Mouse (Mus musculus): ENCODE results near the gene Kif17.
A peak's percentile ranks its signal among the peaks of the same experiment; 100 is the strongest.

Gene Kif17

DNA sequence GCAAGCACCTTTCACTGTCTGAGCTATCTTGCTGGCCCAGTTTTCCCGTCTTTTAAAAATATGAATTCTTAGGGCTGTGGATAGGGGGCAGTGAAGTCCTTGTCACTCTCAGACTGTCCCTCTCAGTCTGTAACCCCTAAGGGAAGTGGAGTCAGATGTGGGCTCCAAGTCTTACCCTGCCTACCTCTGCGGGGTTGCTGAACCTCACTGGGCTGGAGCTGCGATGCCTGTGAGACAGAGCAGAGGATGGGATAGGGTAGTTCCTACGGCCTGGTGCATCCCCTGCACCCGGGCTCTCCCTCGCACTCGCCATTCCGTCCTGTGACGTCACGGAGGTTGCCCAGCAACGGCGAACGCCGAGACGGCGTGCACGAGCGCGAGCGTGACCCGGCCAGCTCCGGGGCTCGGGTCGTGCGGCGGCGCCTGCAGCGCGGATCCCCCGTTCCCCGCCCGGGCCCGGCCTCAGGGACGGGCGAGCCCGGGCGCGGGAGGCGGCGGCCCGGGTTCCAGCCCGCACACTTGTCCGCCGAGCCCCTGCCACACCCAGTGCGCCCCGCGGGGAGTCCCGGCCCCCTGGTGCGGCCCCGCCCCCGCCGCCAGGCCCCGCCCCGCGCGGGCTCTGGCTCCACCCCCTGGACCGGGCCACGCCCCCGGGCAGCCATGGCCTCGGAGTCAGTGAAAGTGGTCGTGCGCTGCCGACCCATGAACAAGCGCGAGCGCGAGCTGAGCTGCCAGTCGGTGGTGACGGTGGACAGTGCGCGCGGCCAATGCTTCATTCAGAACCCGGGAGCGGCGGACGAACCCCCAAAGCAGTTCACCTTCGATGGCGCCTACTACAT, 11.8 kb downstream of the Kif17 start:
- DNase-seq = peak; percentile 87

DNA sequence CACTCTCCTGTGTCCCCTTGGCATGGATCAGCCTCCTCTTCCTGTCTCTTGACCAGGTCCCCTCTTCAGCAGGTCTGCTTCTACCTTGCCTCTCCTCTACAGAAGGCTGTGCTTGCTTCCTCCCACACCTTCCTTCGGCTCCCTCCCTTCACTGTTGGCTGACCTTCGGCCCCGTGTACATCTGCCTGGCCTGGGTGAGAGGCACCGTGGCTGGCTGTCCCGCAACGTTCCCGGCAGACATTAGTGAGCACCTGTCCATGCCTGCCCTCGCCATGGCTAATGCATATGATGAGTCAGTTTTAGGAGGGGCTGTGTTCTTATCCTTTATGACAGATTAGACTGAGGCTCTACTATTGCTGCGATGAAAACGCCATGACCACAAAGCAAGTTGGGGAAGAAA, 17.6 kb downstream of the Kif17 start:
- DNase-seq = no peak

DNA sequence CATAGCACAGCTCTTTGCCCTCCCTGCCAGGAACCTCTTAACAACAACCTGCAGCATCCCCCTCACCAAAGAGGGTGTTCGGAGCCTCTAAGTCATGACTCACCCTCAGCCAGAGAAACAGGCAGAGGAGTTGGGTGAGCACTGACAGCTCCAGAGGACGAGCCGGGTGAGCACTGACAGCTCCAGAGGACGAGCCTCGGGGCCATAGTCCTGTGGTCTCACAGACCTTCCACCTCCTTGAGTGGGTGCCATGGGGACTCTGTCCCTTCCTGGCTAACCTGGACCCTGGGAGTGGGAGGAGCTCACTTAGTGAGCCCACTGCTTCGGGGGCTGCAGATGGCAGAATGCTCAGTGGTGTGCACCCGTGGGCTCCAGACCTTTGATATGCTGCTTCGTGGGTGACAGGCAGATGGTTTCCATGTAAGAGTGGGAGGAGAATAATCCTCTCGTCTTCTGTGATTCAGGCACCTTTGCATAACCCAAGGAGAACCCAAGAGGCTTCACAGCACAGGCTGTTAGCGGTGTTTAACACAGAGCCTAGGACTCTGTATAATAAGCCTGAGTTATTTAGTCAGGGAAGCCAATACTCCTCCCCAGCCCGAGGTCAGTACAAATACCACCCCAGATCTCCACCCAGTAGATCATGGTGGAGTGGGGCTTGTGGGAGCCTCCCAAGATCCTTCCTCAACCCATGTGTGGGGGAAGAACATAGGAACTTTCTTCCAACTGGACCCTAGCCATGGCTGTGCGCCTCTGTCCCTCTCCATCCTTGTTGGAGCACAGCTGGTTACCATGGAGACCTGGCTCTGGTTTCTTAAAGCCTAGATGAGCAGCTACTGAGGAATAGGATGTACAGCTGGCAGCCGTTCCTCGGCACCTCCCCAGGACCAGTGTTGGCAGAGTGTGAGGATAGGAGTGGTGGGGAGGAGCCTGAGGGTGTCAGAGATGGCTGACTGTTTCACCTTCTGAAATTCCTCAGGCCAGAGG, 22.1 kb downstream of the Kif17 start:
- DNase-seq = no peak

DNA sequence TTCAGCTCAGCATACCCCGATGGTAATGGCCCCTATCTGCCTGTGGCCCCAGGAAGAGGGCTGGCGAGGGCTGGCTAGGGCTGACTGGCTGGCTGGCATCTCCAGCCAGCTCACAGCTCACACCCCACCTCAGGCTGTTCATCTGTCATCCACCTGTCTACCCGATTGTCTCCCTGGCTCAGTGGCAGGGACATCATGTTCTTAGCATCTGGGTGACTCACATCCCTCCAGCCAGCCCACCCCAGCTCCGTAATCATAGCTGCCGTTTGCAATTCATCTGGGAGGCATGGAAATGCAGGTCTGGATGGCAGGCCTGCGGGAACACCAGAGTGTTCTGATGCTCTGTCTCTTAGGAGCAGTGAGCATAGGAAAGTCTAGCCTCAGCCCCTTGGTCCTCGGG, 28.1 kb downstream of the Kif17 start:
- DNase-seq = no peak

DNA sequence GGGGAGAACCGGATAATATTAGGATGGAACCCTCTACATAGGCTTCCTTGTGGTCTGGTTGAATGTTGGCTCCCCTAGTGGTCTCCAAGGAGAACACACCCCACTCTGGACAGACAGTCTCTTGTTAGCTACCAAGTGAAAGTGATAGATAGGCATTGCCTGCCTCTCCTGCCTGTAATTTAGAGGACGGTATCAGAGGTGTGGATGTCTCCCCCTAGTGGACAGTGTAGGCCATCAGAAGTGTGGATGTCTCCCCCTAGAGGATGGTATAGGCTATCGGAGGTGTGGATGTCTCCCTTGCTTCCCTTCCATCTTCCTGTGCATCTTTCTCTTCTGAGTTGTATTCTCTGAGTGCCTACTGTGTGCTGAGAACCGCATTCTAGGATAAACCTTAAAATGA, 32.6 kb downstream of the Kif17 start:
- DNase-seq = peak; percentile 82

DNA sequence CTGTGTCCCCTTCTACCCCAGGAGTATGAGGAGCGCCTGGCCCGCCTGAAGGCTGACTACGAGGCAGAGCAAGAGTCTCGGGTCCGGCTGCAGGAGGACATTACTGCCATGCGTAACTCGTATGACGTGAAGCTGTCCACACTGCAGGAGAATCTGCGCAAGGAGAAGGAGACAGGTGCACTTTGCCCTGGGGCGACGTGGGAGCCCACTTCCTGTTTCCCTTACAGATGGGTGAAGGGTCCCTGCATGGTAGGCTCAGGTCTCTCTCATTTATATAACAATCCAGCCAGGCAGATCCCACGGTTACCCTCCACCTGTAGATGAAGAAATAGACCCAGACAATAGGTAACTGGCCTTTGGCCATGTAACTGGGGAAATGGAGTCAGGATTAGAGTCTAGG, 36.2 kb downstream of the Kif17 start:
- DNase-seq = peak; percentile 28

DNA sequence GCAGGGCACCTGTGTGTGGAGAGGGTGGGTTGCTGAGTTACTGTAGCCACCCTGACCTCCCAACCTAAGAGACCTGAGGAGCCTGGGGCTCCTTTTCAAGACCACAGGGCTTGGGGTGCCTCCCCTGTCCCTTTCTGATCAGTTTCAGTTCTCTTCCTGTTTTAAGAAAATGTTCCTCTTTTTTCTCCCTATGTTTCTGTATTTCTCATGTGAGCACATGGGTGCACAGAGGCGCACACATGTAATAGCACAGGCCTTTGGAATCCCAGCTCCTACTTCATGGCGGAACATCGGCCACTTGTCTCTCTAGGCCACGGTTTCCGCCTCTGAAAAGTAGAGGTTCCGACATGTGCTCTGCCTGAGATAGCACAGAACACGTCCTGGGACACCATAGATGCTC, 38.5 kb downstream of the Kif17 start:
- DNase-seq = no peak

DNA sequence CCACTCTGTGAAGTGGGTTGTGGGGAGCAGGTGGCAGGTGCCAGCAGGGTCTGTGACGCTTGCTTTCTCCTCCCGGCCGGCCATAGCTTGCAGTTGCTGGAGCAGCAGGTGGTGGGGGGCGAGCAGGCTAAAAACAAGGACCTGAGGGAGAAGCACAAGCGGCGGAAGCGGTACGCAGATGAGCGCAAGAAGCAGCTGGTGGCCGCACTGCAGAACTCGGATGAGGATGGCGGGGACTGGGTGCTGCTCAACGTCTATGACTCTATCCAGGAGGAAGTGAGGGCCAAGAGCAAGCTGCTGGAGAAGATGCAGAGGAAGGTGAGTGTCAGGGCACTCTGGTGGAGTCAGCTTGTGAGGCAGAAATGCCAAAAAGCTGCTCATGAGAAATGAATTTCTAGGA, 41.8 kb downstream of the Kif17 start:
- no peak for DNase-seq

DNA sequence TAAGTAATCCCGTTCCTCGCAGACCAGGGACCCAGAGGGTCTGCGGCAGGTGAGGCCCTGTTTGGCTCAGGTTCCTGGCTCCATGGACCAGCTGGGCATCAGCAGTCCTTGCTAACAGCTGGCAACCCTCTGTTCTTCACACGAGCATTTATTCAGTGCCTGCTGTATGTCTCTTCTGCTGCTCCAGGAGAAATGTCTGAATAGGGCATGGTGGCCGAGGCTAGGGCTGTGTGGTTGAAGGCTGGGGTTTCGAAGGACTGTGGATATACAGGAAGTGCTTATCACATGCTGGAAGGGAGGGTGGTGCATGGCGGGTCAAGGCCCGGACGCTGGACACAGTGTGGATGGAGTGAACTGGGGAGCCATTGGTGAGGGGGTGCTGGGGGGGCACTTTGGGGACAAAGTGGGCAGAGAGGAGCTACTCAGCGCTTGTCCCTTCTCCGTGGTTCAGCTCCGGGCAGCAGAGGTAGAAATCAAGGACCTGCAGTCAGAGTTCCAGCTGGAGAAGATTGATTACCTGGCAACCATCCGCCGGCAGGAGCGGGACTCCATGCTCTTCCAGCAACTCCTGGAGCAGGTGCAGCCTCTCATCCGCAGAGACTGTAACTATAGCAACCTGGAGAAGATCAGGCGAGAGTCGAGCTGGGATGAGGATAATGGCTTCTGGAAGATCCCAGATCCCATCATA, 43.2 kb downstream of the Kif17 start:
- no peak for DNase-seq

DNA sequence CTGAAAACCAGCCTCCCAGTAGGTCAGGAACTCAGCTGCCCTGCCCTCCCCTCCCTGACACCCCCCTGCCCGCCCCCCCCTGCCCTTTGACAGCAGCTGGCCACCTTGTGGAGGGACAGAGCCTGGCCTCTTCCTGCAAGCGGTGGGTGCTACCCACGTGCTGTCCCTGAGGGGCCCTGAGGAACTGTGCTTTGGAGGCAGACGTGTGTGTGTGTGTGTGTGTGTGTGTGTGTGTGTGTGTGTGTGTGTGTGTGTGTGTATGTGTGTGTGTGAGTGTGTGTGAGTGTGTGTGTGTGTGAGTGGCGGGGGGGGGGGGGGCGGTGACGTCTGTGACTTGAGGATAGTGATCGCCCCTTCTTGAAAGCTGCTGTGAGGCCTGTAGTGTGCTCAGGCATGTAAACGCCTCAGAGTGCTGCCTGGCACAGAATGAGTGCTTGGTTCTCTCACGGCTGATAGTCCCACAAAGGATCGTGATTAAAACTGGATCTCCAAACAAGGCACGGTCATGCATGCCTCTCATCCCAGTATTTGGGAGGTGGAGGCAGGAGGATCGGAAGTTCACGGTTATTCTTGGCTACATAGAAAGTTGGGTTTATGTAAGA, 43.8 kb downstream of the Kif17 start:
- no peak for DNase-seq

DNA sequence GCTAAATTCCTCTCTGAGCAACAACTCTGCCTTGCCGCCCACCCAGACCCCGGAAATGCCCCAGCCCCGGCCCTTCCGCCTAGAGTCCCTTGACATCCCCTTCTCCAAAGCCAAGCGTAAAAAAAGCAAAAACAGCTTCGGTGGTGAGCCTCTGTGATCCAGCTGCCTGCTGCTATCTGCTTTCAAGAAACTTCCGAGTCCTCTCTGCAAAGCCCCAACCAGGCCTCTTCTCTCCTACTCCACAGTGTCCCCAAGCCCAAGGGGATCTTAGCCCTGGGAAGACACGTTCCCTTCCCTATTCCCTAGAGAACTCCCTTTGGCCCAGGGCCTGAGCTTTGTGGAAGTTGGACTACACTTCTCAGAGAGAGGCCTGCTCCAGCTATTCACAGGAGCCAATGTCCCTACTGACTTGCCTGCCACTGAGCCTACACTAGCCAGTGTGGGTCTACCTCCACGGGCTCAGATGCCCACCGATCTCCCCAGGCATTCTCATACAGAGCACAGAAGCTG, 51.1 kb downstream of the Kif17 start:
- DNase-seq = no peak

DNA sequence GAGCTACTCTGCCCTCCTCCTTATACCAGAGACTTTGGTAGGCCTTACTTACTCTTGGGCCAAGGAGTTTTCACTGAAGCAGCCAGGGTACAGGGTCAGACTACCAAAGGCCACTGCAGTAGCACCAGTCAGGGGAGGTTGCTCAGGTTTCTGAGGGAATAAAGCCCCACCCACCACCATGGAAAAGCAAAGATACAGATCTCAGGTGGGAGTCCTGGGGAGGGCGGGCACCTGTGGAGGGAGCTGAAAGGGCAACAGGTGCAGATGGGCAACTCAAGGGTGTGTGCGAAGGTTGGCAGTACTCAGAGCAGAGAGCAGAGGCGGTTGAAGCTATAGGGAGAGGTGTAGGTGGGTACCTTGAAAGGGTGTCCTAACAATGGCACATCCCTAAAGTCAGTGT, 52.8 kb downstream of the Kif17 start:
- DNase-seq = no peak

DNA sequence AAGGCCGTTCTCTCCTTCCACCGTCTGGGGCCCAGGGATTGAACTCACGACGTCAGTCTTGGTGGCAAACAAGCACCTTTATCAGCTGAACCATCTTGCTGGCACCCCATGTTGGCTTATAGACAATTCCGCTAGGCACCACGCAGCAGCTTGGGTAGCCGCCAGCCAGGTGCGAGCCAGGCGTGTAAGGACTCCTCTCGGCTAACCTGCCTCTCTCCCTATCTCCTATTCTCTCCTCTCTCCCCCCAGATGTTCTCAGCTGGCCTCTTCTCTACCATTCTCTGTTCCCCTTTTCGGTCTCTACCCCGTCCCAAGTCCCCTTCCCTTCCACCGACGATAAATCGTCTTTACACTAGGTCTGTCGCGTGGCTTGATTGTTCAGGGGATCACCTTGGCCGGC, 53.5 kb downstream of the Kif17 start:
- DNase-seq = no peak

DNA sequence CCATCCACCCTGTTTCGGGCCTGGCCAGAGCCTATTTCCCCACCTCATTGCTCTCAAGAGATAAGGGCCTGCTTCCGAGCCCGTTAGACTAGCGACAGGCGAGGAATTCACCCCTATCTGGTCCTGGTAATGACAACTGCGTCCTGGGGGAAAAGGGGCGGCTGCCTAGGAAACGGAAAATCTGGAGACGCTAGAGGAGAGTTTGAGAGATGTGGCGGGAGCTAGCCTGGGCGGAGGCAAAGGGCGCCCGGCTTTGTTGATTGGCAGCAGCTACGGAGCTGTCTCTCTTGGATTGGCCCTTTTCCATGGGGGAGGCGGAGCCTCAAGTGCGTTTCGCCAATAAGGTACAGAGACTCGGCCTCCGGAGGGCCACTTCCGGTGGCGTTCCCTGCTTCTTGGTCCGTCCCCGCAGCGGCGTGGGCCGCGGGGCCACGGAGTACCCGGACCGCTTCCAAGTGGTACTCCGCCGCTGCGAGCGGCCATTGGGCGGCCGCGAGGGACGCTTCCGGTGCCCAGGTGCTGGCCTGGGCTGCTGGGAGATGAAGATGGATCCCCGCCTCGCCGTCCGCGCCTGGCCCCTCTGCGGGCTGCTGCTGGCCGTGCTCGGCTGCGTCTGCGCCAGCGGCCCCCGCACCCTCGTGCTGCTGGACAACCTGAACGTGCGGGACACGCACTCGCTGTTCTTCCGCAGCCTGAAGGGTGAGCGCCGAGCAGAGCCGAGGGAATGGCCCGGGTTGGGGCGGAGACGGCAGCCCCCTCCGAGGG, 54.3 kb downstream of the Kif17 start, which contains the start of gene Ddost:
Ddost (plus strand) TSS at position 391 of the 765 bp plus-strand sequence.
- peak; percentile 94 for DNase-seq

DNA sequence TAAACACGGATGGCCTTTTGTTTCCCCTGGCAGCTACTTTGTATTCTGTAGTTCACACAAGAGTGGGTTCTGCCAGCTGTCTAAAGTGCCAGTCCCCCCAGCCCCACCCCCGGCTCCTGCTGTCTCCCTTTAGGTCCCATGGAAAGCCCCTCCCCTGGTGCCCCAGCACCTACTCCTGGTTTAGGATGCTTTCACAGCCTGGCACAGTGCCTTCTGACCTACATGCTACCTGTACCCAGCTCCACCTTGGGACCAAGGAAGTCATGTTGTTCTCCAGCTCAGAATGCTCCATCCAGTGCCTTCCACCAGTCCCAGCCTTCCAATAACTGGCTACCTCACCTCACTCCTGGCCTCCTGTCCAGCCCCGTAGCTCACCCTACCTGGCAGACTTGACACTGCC, 56.8 kb downstream of the Kif17 start:
- no peak for DNase-seq

DNA sequence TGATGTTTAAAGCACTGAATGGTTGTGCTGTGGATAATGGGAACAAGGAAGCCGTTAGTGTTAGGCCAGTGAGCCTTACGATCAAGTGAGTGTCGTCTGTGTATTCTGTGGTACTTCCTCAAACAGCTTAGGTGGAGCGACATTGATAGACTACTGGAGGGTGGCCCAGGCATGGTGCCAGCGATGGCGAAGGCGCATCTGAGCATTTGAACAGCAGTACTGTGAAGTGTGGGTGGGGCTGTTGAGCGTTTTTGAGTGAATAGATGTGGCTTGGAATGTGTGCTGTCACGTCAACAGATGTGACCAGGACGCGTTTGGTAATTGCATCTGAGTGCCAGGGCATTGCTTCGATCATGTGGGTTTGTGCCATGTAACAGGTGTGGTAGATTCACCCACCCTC, 57.5 kb downstream of the Kif17 start:
- DNase-seq = no peak

DNA sequence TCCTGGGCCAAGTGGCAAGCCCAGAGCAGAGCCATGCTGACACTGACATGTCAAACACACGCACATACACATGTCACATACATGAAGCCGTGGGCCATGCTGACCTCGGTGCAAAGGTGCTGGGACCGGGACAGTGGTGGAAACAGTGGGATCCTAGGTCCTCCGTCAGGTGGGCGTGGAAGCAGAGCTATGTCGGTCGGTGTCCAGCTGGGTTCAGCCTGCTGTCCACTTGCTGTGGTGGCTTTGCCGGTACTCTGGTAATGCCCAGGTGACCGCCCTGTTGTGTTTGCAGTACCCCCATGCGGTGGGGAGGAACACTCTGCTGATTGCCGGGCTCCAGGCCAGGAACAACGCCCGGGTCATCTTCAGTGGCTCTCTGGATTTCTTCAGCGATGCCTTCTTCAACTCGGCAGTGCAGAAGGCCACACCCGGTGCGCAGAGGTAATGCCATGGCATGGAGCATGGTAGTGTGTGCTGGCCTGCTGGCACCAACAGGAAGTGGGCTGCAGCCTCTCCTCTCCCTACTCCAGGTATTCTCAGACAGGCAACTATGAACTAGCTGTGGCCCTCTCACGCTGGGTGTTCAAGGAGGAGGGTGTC, 60.2 kb downstream of the Kif17 start:
- DNase-seq = no peak

DNA sequence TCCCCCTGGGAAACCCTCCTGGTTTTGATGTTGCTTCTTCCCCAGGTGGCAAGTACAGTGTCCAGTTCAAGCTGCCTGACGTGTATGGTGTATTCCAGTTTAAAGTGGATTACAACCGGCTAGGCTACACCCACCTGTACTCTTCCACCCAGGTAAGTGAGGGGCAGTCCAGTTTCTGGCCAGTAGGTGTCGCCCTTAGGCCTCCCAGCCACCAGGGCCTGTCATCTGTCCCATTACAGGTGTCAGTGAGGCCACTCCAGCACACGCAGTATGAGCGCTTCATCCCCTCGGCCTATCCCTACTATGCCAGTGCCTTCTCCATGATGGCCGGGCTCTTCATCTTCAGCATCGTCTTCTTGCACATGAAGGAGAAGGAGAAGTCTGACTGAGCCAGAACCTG, 61.4 kb downstream of the Kif17 start:
- peak; percentile 53 for DNase-seq

DNA sequence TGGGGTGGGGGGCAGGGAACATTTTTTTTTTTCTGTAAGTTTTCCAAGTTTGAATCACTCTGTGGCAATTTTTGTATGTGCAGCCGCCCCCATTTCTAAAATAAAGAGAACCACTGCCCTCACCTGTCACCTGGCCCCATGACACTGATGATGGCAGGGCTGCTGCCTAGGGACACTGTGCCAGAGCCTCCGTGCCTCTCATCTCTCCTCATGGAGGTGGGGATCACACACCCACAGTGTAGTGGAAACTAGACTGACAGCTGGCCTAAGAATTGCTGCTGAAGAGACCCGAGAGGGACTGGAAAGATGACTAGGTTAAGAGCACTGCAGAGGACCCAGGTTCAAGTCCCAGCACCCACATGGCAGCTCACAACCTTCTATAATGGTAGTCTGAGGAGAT, 61.9 kb downstream of the Kif17 start:
- DNase-seq = no peak

DNA sequence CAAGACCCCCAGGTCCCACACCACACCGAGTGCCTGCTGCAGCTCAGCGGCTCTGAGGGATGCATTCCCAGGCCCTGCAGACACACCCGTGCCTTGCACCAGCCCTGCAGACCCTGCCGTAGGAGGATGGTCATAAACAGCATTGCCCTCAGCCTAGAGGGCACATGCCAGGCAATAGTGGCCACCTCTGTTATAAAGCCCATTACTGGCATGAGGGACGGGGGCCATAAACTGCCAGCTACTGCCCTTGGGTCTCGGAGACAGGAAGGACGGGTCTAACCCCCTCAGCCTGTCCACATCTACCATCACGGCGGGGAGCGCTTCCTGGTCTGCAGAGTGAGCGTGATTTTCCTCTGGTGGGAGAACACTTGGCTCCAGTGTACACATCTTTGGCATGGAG, 62.8 kb downstream of the Kif17 start:
- no peak for DNase-seq

DNA sequence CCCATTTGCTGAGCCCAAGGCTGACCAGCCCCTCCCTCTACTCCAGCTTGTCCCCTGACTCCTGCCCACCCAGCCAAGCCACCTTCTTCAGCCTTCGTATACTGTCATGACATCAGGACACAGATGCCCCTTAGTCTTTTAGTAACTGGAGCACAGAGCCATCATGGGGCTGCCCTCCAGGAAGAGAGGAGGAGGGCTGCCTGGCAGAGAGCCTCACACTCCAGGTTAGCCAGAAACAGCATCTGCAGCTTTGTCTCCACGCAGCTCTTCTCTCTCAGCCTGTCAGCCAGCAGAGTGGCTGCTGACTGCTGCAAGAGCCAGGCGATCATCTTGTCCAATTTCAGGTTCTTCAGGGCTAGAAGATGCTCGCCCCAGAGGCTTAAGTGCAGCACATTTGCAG, 63.6 kb downstream of the Kif17 start:
- no peak for DNase-seq
